ENCODE assay signal across 11 mouse cellular contexts in the genomic region with DNA sequence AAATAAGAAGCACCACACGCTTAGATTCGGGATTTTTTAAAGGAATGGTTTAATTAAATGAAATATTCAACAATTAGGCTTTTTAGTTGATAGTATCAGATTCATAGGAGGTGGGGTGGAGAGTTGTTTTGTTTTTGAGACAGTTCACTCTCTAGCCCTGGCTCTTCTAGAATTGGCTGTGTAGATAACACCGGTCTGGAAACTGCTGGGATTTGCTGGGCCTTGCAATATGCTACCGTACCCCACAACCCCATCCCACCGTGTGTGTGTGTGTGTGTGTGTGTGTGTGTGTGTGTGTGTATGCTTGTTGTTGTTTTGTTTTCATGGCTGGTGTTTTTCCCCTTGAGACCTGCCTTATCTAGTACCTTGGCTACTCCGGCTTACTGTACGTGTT. TPM values are rescaled to one million over a fixed set of nuclear protein-coding genes. Genes with fewer than 3 reads are reported as not detected.
A peak's percentile ranks its signal among the peaks of the same experiment; 100 is the strongest.
DNase-seq lines count a peak whose midpoint lies in the region; ATAC-seq lines count a peak whose summit lies in the region.
"Had no signal": no experiment of that assay in that cellular context is flagged by ENCODE, and none has a peak within 500 bp of the region (broad histone marks: within the 10 kb centered on the region; RNA-seq: fewer than 3 reads in every experiment).

No protein-coding gene starts in this region.

- H3K4me2 ChIP-seq in heart, embryonic 11.5 days = peak overlapping the region; percentile 60
- peak overlapping the region; percentile 48; the same call in 1 of the 2 replicates for H3K4me2 ChIP-seq in lung, embryonic 16.5 days (ENCODE audit: low read depth, low read length)
- peak overlapping the region; percentile 45 for H3K4me2 ChIP-seq in limb, embryonic 15.5 days

- no peak overlapping the region for H3K9ac ChIP-seq in heart, embryonic 11.5 days (ENCODE audit: low read depth, low read length)
- H3K9ac ChIP-seq in lung, embryonic 16.5 days (ENCODE audit: low read length) = no peak overlapping the region
- no peak overlapping the region for H3K9ac ChIP-seq in limb, embryonic 15.5 days
- H3K9ac ChIP-seq: liver, embryonic 13.5 days had no signal

- no peaks in the 10 kb centered on the region for H3K4me1 ChIP-seq in heart, embryonic 11.5 days (ENCODE audit: control insufficient read depth, insufficient read depth, low read length)
- H3K4me1 ChIP-seq in lung, embryonic 16.5 days (replicated peaks; ENCODE audit: control insufficient read depth, insufficient read depth, low read length) = no peaks in the 10 kb centered on the region
- H3K4me1 ChIP-seq in limb, embryonic 15.5 days = no peaks in the 10 kb centered on the region
- H3K4me1 ChIP-seq: liver, embryonic 13.5 days had no signal

- no peak for DNase-seq in heart, postnatal 14 days
- no peak for DNase-seq in lung, postnatal 14 days
- no peak for DNase-seq in right cerebral cortex, postnatal 10 days (ENCODE audit: low spot score in 2 of 2)
- DNase-seq in cerebellum, postnatal 25 days = no peak
- no peak for DNase-seq in cerebellum, adult 9-11 months
- DNase-seq: kidney, adult 2 months; liver, embryonic 13.5 days had no signal

- no peak overlapping the region for H3K27ac ChIP-seq in heart, embryonic 11.5 days (ENCODE audit: low read depth, low read length)
- H3K27ac ChIP-seq in lung, embryonic 16.5 days (ENCODE audit: low read length) = no peak overlapping the region
- H3K27ac ChIP-seq in limb, embryonic 15.5 days = no peak overlapping the region
- H3K27ac ChIP-seq: liver, embryonic 13.5 days had no signal

- ATAC-seq in heart, embryonic 11.5 days (replicated peaks; ENCODE audit: insufficient number of reproducible peaks, low FRiP score, low TSS enrichment) = no peak
- ATAC-seq in lung, embryonic 16.5 days (ENCODE audit: low read depth) = no peak
- ATAC-seq in limb, embryonic 15.5 days (ENCODE audit: insufficient number of reproducible peaks, low FRiP score, low TSS enrichment, low read depth) = no peak

- H3K4me3 ChIP-seq in heart, embryonic 11.5 days (ENCODE audit: low read depth, low read length) = peak overlapping the region; percentile 26; the same call in 1 of the 2 replicates
- H3K4me3 ChIP-seq in lung, embryonic 16.5 days (ENCODE audit: low read length) = no peak overlapping the region; the same call in 1 of the 2 replicates
- peak overlapping the region; percentile 30; the same call in 1 of the 2 replicates for H3K4me3 ChIP-seq in limb, embryonic 15.5 days
- H3K4me3 ChIP-seq: liver, embryonic 13.5 days; myocyte had no signal

- no peaks in the 10 kb centered on the region for H3K36me3 ChIP-seq in heart, embryonic 11.5 days (ENCODE audit: control insufficient read depth, insufficient read depth, low read length)
- H3K36me3 ChIP-seq in lung, embryonic 16.5 days (ENCODE audit: control insufficient read depth, insufficient read depth, low read length) = no peaks in the 10 kb centered on the region
- no peaks in the 10 kb centered on the region for H3K36me3 ChIP-seq in limb, embryonic 15.5 days
- H3K36me3 ChIP-seq: liver, embryonic 13.5 days had no signal

- H3K9me3 ChIP-seq in heart, embryonic 11.5 days (replicated peaks; ENCODE audit: control insufficient read depth, low read length) = no peaks in the 10 kb centered on the region
- H3K9me3 ChIP-seq in lung, embryonic 16.5 days (ENCODE audit: control insufficient read depth, low read length) = no peaks in the 10 kb centered on the region
- H3K9me3 ChIP-seq in limb, embryonic 15.5 days = no peaks in the 10 kb centered on the region
- H3K9me3 ChIP-seq: liver, embryonic 13.5 days had no signal

- intact Hi-C loops in heart, postnatal 14 days (cut with DNase I) = no loop called here

- WGBS in heart, embryonic 11.5 days (ENCODE audit: insufficient replicate concordance) = 31% methylated on average over 7 of the region's 7 CpGs
- WGBS in lung, embryonic 16.5 days = 41% methylated on average over 7 of the region's 7 CpGs
- 46% methylated on average over 7 of the region's 7 CpGs for WGBS in limb, embryonic 15.5 days

- no peaks in the 10 kb centered on the region for H3K27me3 ChIP-seq in heart, embryonic 11.5 days (ENCODE audit: control insufficient read depth, insufficient read depth, low read length)
- no peaks in the 10 kb centered on the region for H3K27me3 ChIP-seq in lung, embryonic 16.5 days (ENCODE audit: control insufficient read depth, insufficient read depth, low read depth, low read length)
- H3K27me3 ChIP-seq in limb, embryonic 15.5 days = no peaks in the 10 kb centered on the region

RNA-seq across cellular contexts. Expression of a gene that starts 14.8 kb away (rescaled TPM):
- polyA plus RNA-seq in heart, embryonic 11.5 days (2014; fragmentation: Nextera tagmentation; extraction: Ambion mirVana) = 111 and 115 TPM in 2 replicates
- total RNA-seq in heart, postnatal 14 days (2021) = 10 to 100 TPM; 19.0 to 24.4 TPM
- 87.5 and 97.7 TPM in 2 replicates for polyA plus RNA-seq in lung, embryonic 16.5 days (2015; fragmentation: Nextera tagmentation; extraction: Ambion mirVana)
- 73.9 and 96.7 TPM in 2 replicates for polyA plus RNA-seq in limb, embryonic 15.5 days (2015; fragmentation: Nextera tagmentation; extraction: Ambion mirVana)

RNA-seq across cellular contexts. Expression of a gene that starts 24.3 kb away (rescaled TPM):
- polyA plus RNA-seq in heart, embryonic 11.5 days (2014; fragmentation: Nextera tagmentation; extraction: Ambion mirVana) = 2.5 and 4.9 TPM in 2 replicates
- total RNA-seq in heart, postnatal 14 days (2021) = 1 to 10 TPM; 1.2 to 1.3 TPM
- polyA plus RNA-seq in lung, embryonic 16.5 days (2015; fragmentation: Nextera tagmentation; extraction: Ambion mirVana) = 3.4 and 4.5 TPM in 2 replicates
- 3.4 and 4.0 TPM in 2 replicates for polyA plus RNA-seq in limb, embryonic 15.5 days (2015; fragmentation: Nextera tagmentation; extraction: Ambion mirVana)
